Mouse (Mus musculus) bone marrow macrophage, adult 2 months (primary cell): ENCODE results near the gene Eme2.

ENCODE experiments used
- CTCF ChIP-seq: IDR thresholded peaks from 2 replicates; pipeline ENCODE4 v1.5.1; 2012; ENCODE audit warnings: low read depth, mild to moderate bottlenecking, low read length, moderate library complexity
- POLR2A ChIP-seq: IDR thresholded peaks from 2 replicates; pipeline ENCODE4 v1.6.1; 2012; ENCODE audit warnings: mild to moderate bottlenecking, low read depth, low read length, borderline replicate concordance

GRCm38 (mm10) chr17:24897600-24897999 is 2.7 kb upstream of the Eme2 start:
- TF ChIP-seq CTCF, result no peak
- no peak for TF ChIP-seq POLR2A
